Mouse (Mus musculus) gastrocnemius, postnatal 10 days (tissue): ENCODE measurements at regions not wholly inside any gene's neighbourhood (a gene's known extent, or its start where the extent isn't known, plus 50 kb on each side); places are given as distances from the start of the nearest gene placed in this dataset.

Source experiments
- DNase-seq: peaks from one replicate; pipeline ENCODE4 v3.0.0; 2021; ENCODE audit warnings: mixed read lengths

DNA sequence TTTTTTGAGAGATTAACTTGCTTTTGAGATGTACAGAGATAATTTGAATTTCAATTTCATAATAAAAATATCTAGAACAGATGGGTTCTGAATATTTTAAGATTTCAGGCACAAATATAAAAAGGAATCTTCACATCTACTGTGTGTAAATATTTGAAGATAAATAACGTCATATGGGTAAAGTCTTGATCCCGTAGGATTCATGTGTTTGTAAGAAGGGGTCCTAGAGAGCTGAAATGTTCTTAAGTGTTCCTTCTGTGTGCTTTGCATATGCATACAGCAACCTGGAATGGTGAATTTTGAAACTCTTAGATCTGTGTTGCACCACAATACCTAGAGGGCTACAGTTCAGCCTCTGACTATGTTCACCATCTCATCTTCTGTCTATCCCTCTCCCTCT, 131.4 kb upstream of the Slc35b3 start:
- no peak for DNase-seq

DNA sequence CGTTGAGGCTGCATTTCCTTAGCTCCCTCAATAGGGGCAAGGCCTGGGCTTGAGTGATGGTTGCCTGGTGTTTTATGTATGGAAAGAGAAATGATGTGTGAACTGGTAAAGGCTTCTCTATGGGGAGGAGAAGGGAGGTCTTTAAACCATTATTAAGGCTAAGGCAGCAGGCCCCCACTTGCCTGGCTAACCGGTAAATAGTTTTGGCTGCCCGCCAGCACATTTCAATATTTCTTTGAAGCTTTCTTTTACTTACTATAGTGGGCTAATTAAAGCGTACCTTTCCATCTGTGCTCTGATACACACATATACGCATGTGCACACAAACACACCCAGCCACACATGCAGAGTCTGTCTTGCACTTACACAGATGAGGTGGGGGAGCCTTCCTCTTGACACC, 123.9 kb upstream of the Slc35b3 start:
- DNase-seq: no peak

- no peak for DNase-seq
Measured at GRCm38 (mm10) chr13:39074211-39074610, 113.5 kb upstream of the Slc35b3 start.

GRCm38 (mm10) chr13:39032263-39032662, 71.6 kb upstream of the Slc35b3 start:
- DNase-seq: no peak

- no peak for DNase-seq
Measured at GRCm38 (mm10) chr13:39020168-39020567, 59.5 kb upstream of the Slc35b3 start.

- peak; percentile 69 for DNase-seq
Measured at GRCm38 (mm10) chr13:39011696-39012095, 51.0 kb upstream of the Slc35b3 start.
